Mouse (Mus musculus) stomach, embryonic 15.5 days (tissue): ENCODE measurements around the gene Eed. TPM values are rescaled to one million over a fixed set of nuclear protein-coding genes. Genes with fewer than 3 reads are reported as not detected.

Source experiments
- ATAC-seq: fragments of 200-750 bp; cut with Nextera tagmentation; 2 replicates; pipeline ENCODE4 v1.8.0; 2017; ENCODE audit warnings: low read depth, moderate number of reproducible peaks, moderate TSS enrichment; ENCODE audit not compliant: insufficient read depth, low FRiP score
- H3K27ac ChIP-seq: fragments of 300-500 bp; sonication (generic); 2 replicates; pipeline ENCODE4 v1.5.1; 2015; ENCODE audit warnings: mild to moderate bottlenecking, inconsistent platforms
- H3K27me3 ChIP-seq: fragments of 300-500 bp; sonication (generic); replicated peaks from 2 replicates; pipeline ENCODE4 v1.6.1; 2015; ENCODE audit warnings: inconsistent platforms
- H3K36me3 ChIP-seq: fragments of 300-500 bp; sonication (generic); 2 replicates; pipeline ENCODE4 v1.6.1; 2015; ENCODE audit warnings: inconsistent platforms
- H3K4me1 ChIP-seq: fragments of 300-500 bp; sonication (generic); 2 replicates; pipeline ENCODE4 v1.6.1; 2015; ENCODE audit warnings: inconsistent platforms
- H3K4me2 ChIP-seq: fragments of 300-500 bp; sonication (generic); 2 replicates; pipeline ENCODE4 v1.6.1; 2015; ENCODE audit warnings: mild to moderate bottlenecking, inconsistent platforms
- H3K4me3 ChIP-seq: fragments of 300-500 bp; sonication (generic); replicated peaks from 2 replicates; pipeline ENCODE4 v1.5.1; 2015; ENCODE audit warnings: inconsistent platforms
- H3K9ac ChIP-seq: fragments of 300-500 bp; sonication (generic); 2 replicates; pipeline ENCODE4 v1.6.1; 2015; ENCODE audit warnings: inconsistent platforms
- H3K9me3 ChIP-seq: fragments of 300-500 bp; sonication (generic); 2 replicates; pipeline ENCODE4 v1.6.1; 2016; ENCODE audit warnings: inconsistent platforms
- WGBS: fragments of 180-500 bp; shearing (Covaris S2); methylation state at CpG from one replicate; pipeline ENCODE4 v1.1.7; 2015; 5-methylcytosine and 5-hydroxymethylcytosine counted together
- polyA plus RNA-seq: library from polyadenylated mRNA; unstranded; fragments of >200 nt; fragmentation: Nextera tagmentation; extraction: Ambion mirVana; gene quantifications from 2 replicates; pipeline ENCODE4 v1.2.1, GENCODE M21; 2015

Eed gene
- polyA plus RNA-seq, 1 experiment from 2014 or later = 68.5 TPM

- Histone ChIP-seq H3K9ac (peak overlapping the region; percentile 80; the same call in 1 of the 2 replicates), H3K9me3 (no peaks in the 10 kb centered on the region), H3K4me2 (peak overlapping the region; percentile 57), H3K27ac (no peak overlapping the region), H3K36me3 (no peaks in the 10 kb centered on the region; the same call in 1 of the 2 replicates), H3K4me3 (peak overlapping the region; percentile 88), H3K27me3 (no peaks in the 10 kb centered on the region), H3K4me1 (peaks cover 3% of the 10 kb centered on the region; the same call in 1 of the 2 replicates)
- ATAC-seq = no peak
- 49% methylated on average over 15 of the region's 15 CpGs for WGBS
Measured at GRCm38 (mm10) chr7:89939497-89940353, 41.1 kb downstream of the Eed start.

- Histone ChIP-seq H3K36me3 (peaks cover 9% of the 10 kb centered on the region), H3K27ac (no peak overlapping the region), H3K27me3 (no peaks in the 10 kb centered on the region), H3K4me2 (no peak overlapping the region), H3K9ac (no peak overlapping the region), H3K9me3 (no peaks in the 10 kb centered on the region), H3K4me3 (no peak overlapping the region), H3K4me1 (no peaks in the 10 kb centered on the region)
- 97% methylated on average over 15 of the region's 15 CpGs for WGBS
- no peak for ATAC-seq
Measured at GRCm38 (mm10) chr7:89923441-89924180, 57.2 kb downstream of the Eed start.

- no peak overlapping the region for H3K27ac ChIP-seq
- no peaks in the 10 kb centered on the region for H3K9me3 ChIP-seq
- H3K4me3 ChIP-seq = no peak overlapping the region
- ATAC-seq = no peak
- H3K27me3 ChIP-seq = no peaks in the 10 kb centered on the region
- H3K4me1 ChIP-seq = no peaks in the 10 kb centered on the region
- WGBS = 93% methylated on average over 4 of the region's 4 CpGs
- peaks cover 5% of the 10 kb centered on the region; the same call in 1 of the 2 replicates for H3K36me3 ChIP-seq
- no peak overlapping the region for H3K4me2 ChIP-seq
- no peak overlapping the region for H3K9ac ChIP-seq
Measured at GRCm38 (mm10) chr7:89917776-89918175, 63.0 kb downstream of the Eed start.

- WGBS = 87% methylated on average over 5 of the region's 5 CpGs
- no peak overlapping the region for H3K27ac ChIP-seq
Measured at GRCm38 (mm10) chr7:89916711-89917110, 64.1 kb downstream of the Eed start.

GRCm38 (mm10) chr7:89913432-89914158 lies 67.2 kb downstream of the Eed start:
- no peak for ATAC-seq
- WGBS = 78% methylated on average over 3 of the region's 3 CpGs

More at GRCm38 (mm10) chr7:89916711-89917110, 64.1 kb downstream of the Eed start:
- Histone ChIP-seq H3K4me2 (no peak overlapping the region), H3K4me1 (no peaks in the 10 kb centered on the region), H3K9ac (no peak overlapping the region), H3K9me3 (no peaks in the 10 kb centered on the region), H3K36me3 (peaks cover 5% of the 10 kb centered on the region; the same call in 1 of the 2 replicates), H3K4me3 (no peak overlapping the region), H3K27me3 (no peaks in the 10 kb centered on the region)
- no peak for ATAC-seq

GRCm38 (mm10) chr7:89912356-89912755 lies 68.4 kb downstream of the Eed start:
- Histone ChIP-seq H3K27ac (no peak overlapping the region), H3K36me3 (no peaks in the 10 kb centered on the region), H3K4me3 (no peak overlapping the region), H3K4me1 (no peaks in the 10 kb centered on the region), H3K9me3 (no peaks in the 10 kb centered on the region), H3K4me2 (no peak overlapping the region), H3K27me3 (no peaks in the 10 kb centered on the region), H3K9ac (no peak overlapping the region)
- no peak for ATAC-seq
- WGBS = 89% methylated on average over 3 of the region's 3 CpGs

More at GRCm38 (mm10) chr7:89913432-89914158, 67.2 kb downstream of the Eed start:
- H3K9me3 ChIP-seq = no peaks in the 10 kb centered on the region
- H3K4me2 ChIP-seq = no peak overlapping the region
- H3K36me3 ChIP-seq = no peaks in the 10 kb centered on the region
- no peaks in the 10 kb centered on the region for H3K27me3 ChIP-seq
- no peak overlapping the region for H3K9ac ChIP-seq
- H3K27ac ChIP-seq = no peak overlapping the region
- H3K4me3 ChIP-seq = no peak overlapping the region
- H3K4me1 ChIP-seq = no peaks in the 10 kb centered on the region

GRCm38 (mm10) chr7:89909711-89910110 lies 71.1 kb downstream of the Eed start:
- Histone ChIP-seq H3K4me2 (no peak overlapping the region), H3K27me3 (no peaks in the 10 kb centered on the region), H3K4me1 (no peaks in the 10 kb centered on the region), H3K4me3 (no peak overlapping the region), H3K36me3 (no peaks in the 10 kb centered on the region), H3K27ac (no peak overlapping the region), H3K9ac (no peak overlapping the region), H3K9me3 (no peaks in the 10 kb centered on the region)
- 73% methylated on average over 4 of the region's 4 CpGs for WGBS
- no peak for ATAC-seq

- Histone ChIP-seq H3K4me1 (no peaks in the 10 kb centered on the region), H3K27me3 (no peaks in the 10 kb centered on the region), H3K9me3 (no peaks in the 10 kb centered on the region), H3K27ac (no peak overlapping the region), H3K4me2 (no peak overlapping the region), H3K9ac (no peak overlapping the region), H3K36me3 (no peaks in the 10 kb centered on the region), H3K4me3 (no peak overlapping the region)
- ATAC-seq = no peak
- WGBS = 69% methylated on average over 20 of the region's 20 CpGs
Measured at GRCm38 (mm10) chr7:89908899-89909621, 71.7 kb downstream of the Eed start.

- Histone ChIP-seq H3K9me3 (no peaks in the 10 kb centered on the region), H3K27ac (no peak overlapping the region), H3K9ac (no peak overlapping the region), H3K27me3 (no peaks in the 10 kb centered on the region), H3K4me1 (peaks cover under 1% of the 10 kb centered on the region; the same call in 1 of the 2 replicates), H3K36me3 (no peaks in the 10 kb centered on the region), H3K4me3 (no peak overlapping the region), H3K4me2 (no peak overlapping the region)
- 52% methylated on average over 7 of the region's 7 CpGs for WGBS
- ATAC-seq = no peak
Measured at GRCm38 (mm10) chr7:89908421-89908820, 72.4 kb downstream of the Eed start.

- Histone ChIP-seq H3K27me3 (no peaks in the 10 kb centered on the region), H3K9me3 (no peaks in the 10 kb centered on the region), H3K9ac (no peak overlapping the region), H3K27ac (no peak overlapping the region), H3K4me3 (no peak overlapping the region), H3K4me2 (no peak overlapping the region), H3K4me1 (peaks cover 4% of the 10 kb centered on the region; the same call in 1 of the 2 replicates), H3K36me3 (no peaks in the 10 kb centered on the region)
- WGBS = 21% methylated on average over 8 of the region's 8 CpGs
- ATAC-seq = no peak
Measured at GRCm38 (mm10) chr7:89907950-89908349, 72.8 kb downstream of the Eed start.
